Mouse (Mus musculus) stomach, postnatal 0 days (tissue): ENCODE measurements at regions not wholly inside any gene's neighbourhood (a gene's known extent, or its start where the extent isn't known, plus 50 kb on each side); places are given as distances from the start of the nearest gene placed in this dataset.

ENCODE experiments used
- ATAC-seq: fragments of 200-750 bp; cut with Nextera tagmentation; 2 replicates; pipeline ENCODE4 v1.8.0; 2017; ENCODE audit not compliant: low FRiP score, low TSS enrichment
- DNase-seq: peaks from one replicate; pipeline ENCODE4 v3.0.0-alpha.2; 2016; ENCODE audit warnings: low spot score
- H3K27ac ChIP-seq: fragments of 300-500 bp; sonication (generic); replicated peaks from 2 replicates; pipeline ENCODE4 v1.5.1; 2014; ENCODE audit warnings: mild to moderate bottlenecking, control low read depth
- H3K27me3 ChIP-seq: fragments of 300-500 bp; sonication (generic); 2 replicates; pipeline ENCODE4 v1.6.1; 2014; ENCODE audit warnings: low read length; ENCODE audit not compliant: control insufficient read depth, insufficient read depth
- H3K36me3 ChIP-seq: fragments of 300-500 bp; sonication (generic); 2 replicates; pipeline ENCODE4 v1.6.1; 2014; ENCODE audit warnings: low read length, mixed read lengths; ENCODE audit not compliant: control insufficient read depth, insufficient read depth
- H3K4me1 ChIP-seq: fragments of 300-500 bp; sonication (generic); replicated peaks from 2 replicates; pipeline ENCODE4 v1.6.1; 2014; ENCODE audit warnings: antibody characterized with exemption; ENCODE audit not compliant: control insufficient read depth, insufficient read depth
- H3K4me2 ChIP-seq: fragments of 300-500 bp; sonication (generic); replicated peaks from 2 replicates; pipeline ENCODE4 v1.6.1; 2014; ENCODE audit warnings: low read depth, mild to moderate bottlenecking, control low read depth, moderate library complexity
- H3K4me3 ChIP-seq: fragments of 300-500 bp; sonication (generic); 2 replicates; pipeline ENCODE4 v1.5.1; 2014; ENCODE audit warnings: low read depth, low read length, control low read depth
- H3K9ac ChIP-seq: fragments of 300-500 bp; sonication (generic); 2 replicates; pipeline ENCODE4 v1.6.1; 2014; ENCODE audit warnings: mild to moderate bottlenecking, low read length, control low read depth, mixed read lengths
- H3K9me3 ChIP-seq: fragments of 300-500 bp; sonication (generic); 2 replicates; pipeline ENCODE4 v1.6.1; 2016; ENCODE audit warnings: low read length; ENCODE audit not compliant: control insufficient read depth
- CTCF ChIP-seq: IDR thresholded peaks from 2 replicates; pipeline ENCODE4 v1.5.1; 2016; ENCODE audit warnings: antibody characterized with exemption, low read depth, mild to moderate bottlenecking, moderate library complexity
- EP300 ChIP-seq: optimal IDR thresholded peaks from 2 replicates; pipeline ENCODE3; 2016; ENCODE audit warnings: antibody characterized with exemption
- WGBS: fragments of 180-500 bp; shearing (Covaris S2); extraction: QIAGEN DNeasy Blood & Tissue Kit; methylation state at CpG from one replicate; pipeline ENCODE4 v1.1.7; 2014; 5-methylcytosine and 5-hydroxymethylcytosine counted together

GRCm38 (mm10) chr14:68447240-68447923 lies 846.7 kb downstream of the Synb start:
- Histone ChIP-seq H3K36me3 (no peaks in the 10 kb centered on the region), H3K4me1 (no peaks in the 10 kb centered on the region), H3K27me3 (no peaks in the 10 kb centered on the region), H3K9ac (no peak overlapping the region), H3K9me3 (no peaks in the 10 kb centered on the region), H3K4me3 (no peak overlapping the region), H3K27ac (no peak overlapping the region), H3K4me2 (no peak overlapping the region)
- TF ChIP-seq CTCF = no peak
- no peak for TF ChIP-seq EP300
- ATAC-seq (peak; percentile 78), DNase-seq (peak; percentile 31)
- 32% methylated on average over 7 of the region's 7 CpGs for WGBS

GRCm38 (mm10) chr14:68433326-68433725 lies 860.8 kb downstream of the Synb start:
- no peaks in the 10 kb centered on the region for H3K36me3 ChIP-seq
- no peaks in the 10 kb centered on the region for H3K4me1 ChIP-seq
- no peak overlapping the region for H3K9ac ChIP-seq
- no peaks in the 10 kb centered on the region for H3K27me3 ChIP-seq
- no peak overlapping the region for H3K4me3 ChIP-seq
- no peak overlapping the region for H3K27ac ChIP-seq
- 86% methylated on average over 9 of the region's 9 CpGs for WGBS
- H3K9me3 ChIP-seq = no peaks in the 10 kb centered on the region
- H3K4me2 ChIP-seq = no peak overlapping the region
- DNase-seq = no peak
- no peak for ATAC-seq
- TF ChIP-seq CTCF (no peak), EP300 (no peak)

GRCm38 (mm10) chr14:68432111-68432510 lies 862.0 kb downstream of the Synb start:
- H3K36me3 ChIP-seq = no peaks in the 10 kb centered on the region
- TF ChIP-seq EP300 = no peak
- TF ChIP-seq CTCF = no peak
- 46% methylated on average over 2 of the region's 2 CpGs for WGBS
- no peak overlapping the region for H3K4me2 ChIP-seq
- H3K4me1 ChIP-seq = no peaks in the 10 kb centered on the region
- H3K27ac ChIP-seq = no peak overlapping the region
- H3K9me3 ChIP-seq = no peaks in the 10 kb centered on the region
- no peak for DNase-seq
- no peaks in the 10 kb centered on the region for H3K27me3 ChIP-seq
- no peak overlapping the region for H3K9ac ChIP-seq
- H3K4me3 ChIP-seq = no peak overlapping the region
- no peak for ATAC-seq

GRCm38 (mm10) chr14:68427235-68427634 lies 866.9 kb downstream of the Synb start:
- Histone ChIP-seq H3K4me2 (no peak overlapping the region), H3K9ac (no peak overlapping the region), H3K4me3 (no peak overlapping the region), H3K9me3 (no peaks in the 10 kb centered on the region), H3K36me3 (no peaks in the 10 kb centered on the region), H3K27ac (no peak overlapping the region), H3K4me1 (no peaks in the 10 kb centered on the region), H3K27me3 (no peaks in the 10 kb centered on the region)
- TF ChIP-seq CTCF (no peak), EP300 (no peak)
- DNase-seq (no peak), ATAC-seq (no peak)
- WGBS = 37% methylated on average over 1 of the region's 1 CpGs

GRCm38 (mm10) chr14:68392440-68392839 lies 901.7 kb downstream of the Synb start:
- no peak overlapping the region for H3K27ac ChIP-seq
- no peaks in the 10 kb centered on the region for H3K27me3 ChIP-seq
- WGBS = 69% methylated on average over 1 of the region's 1 CpGs
- H3K4me1 ChIP-seq = no peaks in the 10 kb centered on the region
- ATAC-seq (no peak), DNase-seq (no peak)
- no peak overlapping the region for H3K9ac ChIP-seq
- no peaks in the 10 kb centered on the region for H3K9me3 ChIP-seq
- no peak for TF ChIP-seq CTCF
- H3K36me3 ChIP-seq = no peaks in the 10 kb centered on the region
- no peak overlapping the region for H3K4me3 ChIP-seq
- no peak overlapping the region for H3K4me2 ChIP-seq

- TF ChIP-seq EP300 (no peak), CTCF (no peak)
- no peak overlapping the region for H3K27ac ChIP-seq
- ATAC-seq (no peak), DNase-seq (no peak)
- no peak overlapping the region for H3K9ac ChIP-seq
- no peak overlapping the region for H3K4me3 ChIP-seq
- H3K9me3 ChIP-seq = no peaks in the 10 kb centered on the region
- WGBS = 50% methylated on average over 3 of the region's 3 CpGs
- H3K27me3 ChIP-seq = no peaks in the 10 kb centered on the region
- H3K4me1 ChIP-seq = no peaks in the 10 kb centered on the region
- H3K4me2 ChIP-seq = no peak overlapping the region
- H3K36me3 ChIP-seq = no peaks in the 10 kb centered on the region
Measured at GRCm38 (mm10) chr14:68391875-68392274, 902.2 kb downstream of the Synb start.
